Mouse (Mus musculus) cortical plate, adult 2 months (tissue): Measurements from ENCODE around the gene Mrpl42.

Experiments
- CTCF ChIP-seq: fragments of 200-500 bp; IDR thresholded peaks from 2 replicates; pipeline ENCODE4 v1.5.1; 2011; ENCODE audit warnings: mild to moderate bottlenecking, control low read depth, low read length; ENCODE audit not compliant: insufficient read depth; ENCODE audit errors: extremely low read depth
- POLR2A ChIP-seq: fragments of 200-500 bp; IDR thresholded peaks from 2 replicates; pipeline ENCODE4 v1.6.1; 2011; ENCODE audit warnings: mild to moderate bottlenecking, low read length, control low read depth; ENCODE audit not compliant: insufficient read depth; ENCODE audit errors: extremely low read depth

DNA sequence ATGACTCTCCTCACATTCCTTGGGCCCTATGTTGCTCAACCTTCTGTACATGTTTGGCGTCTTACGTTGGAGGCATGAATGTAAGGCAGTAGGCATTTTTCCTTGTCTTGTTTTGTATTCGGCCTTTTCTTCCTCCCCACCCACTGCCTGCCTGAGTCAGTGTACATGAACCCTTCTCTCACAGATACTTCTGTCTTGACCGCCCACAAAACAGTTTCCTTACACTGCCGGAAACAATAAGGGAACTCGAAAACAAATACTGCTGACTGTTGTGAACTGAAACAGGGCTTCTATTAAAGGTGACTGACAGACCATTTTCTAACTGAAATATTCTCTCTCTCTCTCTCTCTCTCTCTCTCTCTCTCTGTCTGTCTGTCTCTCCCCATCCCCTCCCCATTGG is 7.1 kb upstream of the Mrpl42 start:
- TF ChIP-seq CTCF (no peak), POLR2A (no peak)
